Mouse (Mus musculus) right cerebral cortex, postnatal 36 days (tissue): Measurements from ENCODE around the gene Myrip.
"Not testable (repeated sequence)": the region's sequence is repeated elsewhere in the genome, so short reads cannot be mapped to it uniquely, and the experiment has no call there.

ENCODE experiments used
- DNase-seq, 2 experiments: peaks; one replicate each; pipeline ENCODE4 v3.0.0; 2022; ENCODE audit warnings: low spot score in 2 of 2, mixed read lengths in 1 of 2

Myrip gene

DNA sequence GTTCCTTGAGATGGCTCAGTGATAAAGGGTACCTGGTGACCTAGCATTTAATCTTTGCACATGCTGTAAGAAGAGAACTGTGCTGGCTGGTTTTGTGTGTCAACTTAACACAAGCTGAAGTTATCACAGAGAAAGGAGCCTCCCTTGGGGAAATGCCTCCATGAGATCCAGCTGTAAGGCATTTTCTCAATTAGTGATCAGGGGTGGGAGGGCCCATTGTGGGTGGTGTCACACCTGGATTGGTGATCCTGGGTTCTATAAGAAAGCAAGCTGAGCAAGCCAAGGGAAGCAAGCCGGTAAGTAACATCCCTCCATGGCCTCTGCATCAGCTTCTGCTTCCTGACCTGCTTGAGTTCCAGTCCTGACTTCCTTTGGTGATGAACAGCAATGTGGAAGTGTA is at the start of gene Myrip:
Gene Myrip (plus strand): TSS at position 301 of the 400 bp plus-strand sequence.
- DNase-seq, result not testable (repeated sequence)

DNA sequence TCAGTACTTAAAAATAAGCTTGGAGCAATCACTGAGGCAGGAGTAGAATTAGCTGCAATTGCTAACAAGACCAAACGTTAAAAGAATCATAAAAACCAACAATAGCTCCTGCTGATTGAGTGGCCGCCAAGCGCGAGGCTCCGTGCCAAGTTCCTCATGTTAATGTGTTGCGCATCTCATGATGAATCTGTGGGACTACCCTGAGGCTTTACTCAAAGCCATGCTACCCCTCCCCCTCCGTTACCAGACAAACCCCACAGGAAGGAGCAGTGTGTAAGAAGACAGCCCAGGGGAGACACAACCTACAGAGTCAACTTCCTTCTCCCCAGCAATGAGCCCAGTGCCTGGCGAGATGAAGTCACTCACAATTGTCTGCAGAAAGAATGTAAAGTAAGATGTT is 41.5 kb upstream of the Myrip start:
- DNase-seq, result peak; percentile 20 to 38

GRCm38 (mm10) chr9:120263994-120264393 is 37.3 kb upstream of the Myrip start:
- DNase-seq, result peak; percentile 34 to 62

DNA sequence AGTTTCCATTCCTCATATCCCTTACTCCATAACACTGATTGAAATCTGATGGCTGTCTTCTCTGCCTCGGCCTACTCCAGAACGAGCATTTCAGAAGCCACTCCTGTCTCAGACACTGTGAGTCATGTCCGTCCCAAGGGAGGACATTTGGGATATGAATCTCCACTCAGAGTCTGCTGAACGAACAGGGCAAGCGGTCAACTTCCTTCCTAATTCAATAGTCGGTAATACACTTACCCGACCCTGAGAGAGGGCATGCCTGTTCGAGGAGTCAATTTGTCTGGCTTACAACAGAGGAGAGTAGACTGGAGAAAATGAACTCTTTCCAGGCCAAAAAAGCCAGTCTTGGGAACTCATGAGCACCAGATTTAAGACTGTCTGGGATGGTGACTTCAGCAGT is 28.2 kb upstream of the Myrip start:
- no peak for DNase-seq

DNA sequence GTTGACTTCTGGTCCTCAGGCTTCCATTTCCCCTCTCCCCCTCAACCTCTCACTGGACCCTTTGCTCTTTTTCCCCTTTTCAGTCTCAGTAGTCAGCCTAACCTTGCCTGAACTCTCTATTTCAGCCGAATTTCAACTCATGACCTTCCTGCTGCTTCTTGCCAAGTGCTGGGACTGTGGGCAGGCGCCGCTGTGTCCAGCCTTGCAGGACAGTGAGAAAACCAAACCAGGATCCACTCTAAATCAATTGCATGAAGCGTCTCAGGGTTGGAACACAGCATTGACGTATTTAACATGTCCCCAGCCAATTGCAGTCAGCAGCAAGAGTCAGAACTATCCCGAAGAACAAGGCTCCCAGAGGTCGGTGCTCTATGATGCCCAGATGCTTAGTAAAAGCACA is 26.1 kb upstream of the Myrip start:
- no peak for DNase-seq

DNA sequence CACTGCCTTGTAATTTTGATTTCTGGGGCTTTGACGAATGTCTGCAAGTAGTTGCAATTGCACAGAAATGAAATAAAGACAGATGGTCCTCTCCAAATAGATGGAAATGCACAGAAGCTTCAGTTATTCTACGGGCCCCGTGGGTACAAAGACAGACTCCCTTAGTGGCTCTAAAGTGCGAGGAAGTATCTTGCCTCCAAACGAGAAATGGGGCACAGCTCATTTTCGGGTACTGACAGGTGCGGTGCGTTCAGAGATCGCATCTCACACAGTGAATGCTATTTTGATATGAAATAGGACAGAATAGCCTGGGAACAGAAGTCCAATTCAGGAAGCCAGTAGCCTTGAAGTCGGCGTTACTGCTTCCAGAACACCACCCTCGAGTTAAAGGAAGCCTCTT is 20.2 kb upstream of the Myrip start:
- peak; percentile 58 to 85 for DNase-seq

DNA sequence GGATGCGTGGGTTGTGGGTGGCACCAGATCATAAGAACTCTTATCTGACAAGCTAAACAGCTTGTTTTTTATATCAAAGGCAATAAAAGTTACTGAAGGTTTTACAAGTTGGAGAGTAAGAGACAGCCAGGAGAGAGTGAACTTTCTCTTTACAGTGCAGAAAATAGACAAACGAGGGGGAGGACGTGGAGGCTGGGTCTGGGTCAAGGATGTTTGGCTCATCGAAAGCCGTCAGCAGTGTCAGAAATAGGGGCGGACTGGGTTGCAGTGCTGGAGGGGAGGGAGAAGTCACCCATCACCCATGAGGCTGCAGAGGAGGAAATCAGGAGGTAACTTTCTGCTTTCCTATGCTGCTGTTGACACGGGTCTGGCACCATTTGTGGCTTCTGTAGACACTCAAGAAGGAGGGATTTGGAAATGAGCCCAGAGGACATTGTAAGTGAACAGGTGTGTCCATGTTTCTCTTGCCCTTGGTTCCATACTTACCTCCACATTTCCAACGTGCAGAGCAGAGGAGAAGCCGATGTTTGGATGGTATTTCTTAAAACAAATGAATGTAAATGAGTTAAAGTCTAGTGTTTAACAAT is 18.8 kb upstream of the Myrip start:
- no peak for DNase-seq

GRCm38 (mm10) chr9:120283556-120283955 is 17.8 kb upstream of the Myrip start:
- DNase-seq, result peak; percentile 52 to 74

- DNase-seq, result no peak
Measured at GRCm38 (mm10) chr9:120288011-120288410, 13.3 kb upstream of the Myrip start.

DNA sequence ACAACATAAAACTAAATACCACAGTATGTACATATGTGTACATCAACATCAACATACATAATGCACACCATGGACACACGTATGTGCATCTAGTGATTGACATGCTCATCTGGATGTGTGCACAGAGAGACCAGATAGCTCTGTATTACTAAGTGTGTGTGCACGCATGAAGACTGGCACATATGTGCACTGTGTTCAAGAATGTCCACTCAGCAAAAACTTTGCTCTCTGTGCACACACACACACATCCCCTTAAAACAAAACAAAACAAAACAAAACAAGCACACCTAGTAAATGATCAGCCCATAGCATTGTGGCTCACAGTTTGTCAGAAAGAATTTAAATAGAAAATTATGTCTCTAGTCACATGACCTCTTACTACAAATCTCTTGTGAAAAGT is 10.9 kb upstream of the Myrip start:
- DNase-seq, result no peak

DNA sequence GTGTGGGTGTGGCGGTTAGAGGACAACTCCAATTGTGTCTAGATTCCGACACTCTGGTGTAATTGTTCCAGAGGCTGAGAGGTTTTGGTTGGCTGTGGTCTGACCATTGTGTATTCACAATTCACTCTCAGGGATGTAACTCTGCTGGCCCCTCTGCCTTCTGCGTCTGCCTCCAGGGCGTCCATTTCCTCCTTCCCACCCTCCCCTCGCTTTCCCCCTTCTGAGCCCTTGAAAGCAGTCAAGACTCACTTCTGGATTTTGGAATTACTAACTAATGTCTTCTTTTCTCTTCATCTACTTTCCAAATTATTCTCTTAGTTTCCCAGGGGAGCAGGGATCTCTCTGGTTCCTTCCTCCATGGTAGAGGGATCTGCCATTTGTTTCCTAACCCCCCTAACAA is 8.8 kb upstream of the Myrip start:
- DNase-seq, result no peak

GRCm38 (mm10) chr9:120295527-120295926 is 5.8 kb upstream of the Myrip start:
- DNase-seq, result no peak

- no peak for DNase-seq
Measured at GRCm38 (mm10) chr9:120296938-120297337, 4.4 kb upstream of the Myrip start.

GRCm38 (mm10) chr9:120299429-120299828 is 1.9 kb upstream of the Myrip start:
- no peak for DNase-seq

- peak in 1 of 2 experiments; percentile 20 for DNase-seq
Measured at GRCm38 (mm10) chr9:120302980-120303452, 1.7 kb downstream of the Myrip start.

DNA sequence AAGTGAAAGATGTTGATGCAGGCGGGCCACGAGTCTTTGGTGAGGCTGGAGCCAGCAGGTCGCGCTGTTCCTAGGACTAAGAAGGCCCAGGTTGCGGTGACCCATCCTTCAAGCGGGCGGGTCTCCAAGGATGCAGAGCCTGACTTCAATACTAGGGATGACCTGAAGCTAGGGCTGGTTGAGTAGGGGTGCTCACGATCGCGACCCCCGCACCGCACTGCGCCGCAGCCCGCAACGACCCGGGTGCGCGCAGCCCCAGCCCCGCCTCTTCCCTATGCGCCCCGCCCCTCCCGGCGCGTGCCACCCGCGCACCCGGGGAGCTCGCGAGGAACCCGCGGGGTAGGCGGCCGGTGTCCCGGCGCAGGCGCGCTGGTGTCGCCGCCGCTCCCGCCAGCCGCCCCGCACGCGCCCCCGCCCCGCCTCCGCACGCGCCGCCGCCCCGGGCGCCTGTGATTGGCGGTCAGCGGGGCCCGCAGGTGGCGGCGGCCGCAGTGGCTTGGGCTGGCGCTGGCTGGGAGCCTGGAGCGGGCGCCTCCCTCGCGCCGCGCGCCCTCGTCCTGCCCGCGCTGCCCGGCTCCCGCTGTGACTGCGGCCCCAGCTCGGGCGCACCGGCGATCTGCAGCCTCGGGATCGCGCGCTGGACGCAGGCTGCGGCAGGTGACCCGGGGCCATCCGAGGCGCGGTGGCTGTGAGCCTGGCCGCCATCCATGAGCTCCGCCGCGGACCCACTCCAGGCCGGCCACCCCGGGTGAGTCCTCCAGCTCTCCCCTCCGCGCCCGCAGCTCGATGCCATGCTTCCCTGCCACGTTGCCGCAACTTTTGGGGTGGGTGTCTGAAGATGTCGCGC is 2.4 kb downstream of the Myrip start:
- peak; percentile 72 to 74 for DNase-seq

GRCm38 (mm10) chr9:120304300-120305137 is 3.2 kb downstream of the Myrip start:
- peak in 1 of 2 experiments; percentile 36 for DNase-seq

DNA sequence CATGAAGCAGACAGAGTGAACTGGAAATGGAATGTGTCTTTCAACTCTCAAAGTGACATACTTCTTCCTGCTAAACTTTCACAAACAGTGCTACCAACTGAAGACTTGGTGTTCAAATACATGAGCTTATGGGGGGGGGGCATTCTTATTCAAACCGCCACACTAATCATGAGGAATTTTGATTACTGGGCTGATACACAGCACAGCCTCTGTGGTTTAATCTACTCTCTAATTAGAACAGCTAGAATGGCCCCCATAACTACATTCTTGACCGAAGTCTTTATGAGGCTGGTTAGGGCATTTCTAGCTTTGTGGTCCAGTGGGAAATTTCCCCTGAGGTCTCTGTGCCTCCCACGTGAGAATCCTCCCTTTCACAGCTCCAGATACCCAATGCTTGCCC is 13.9 kb downstream of the Myrip start:
- DNase-seq, result no peak

DNA sequence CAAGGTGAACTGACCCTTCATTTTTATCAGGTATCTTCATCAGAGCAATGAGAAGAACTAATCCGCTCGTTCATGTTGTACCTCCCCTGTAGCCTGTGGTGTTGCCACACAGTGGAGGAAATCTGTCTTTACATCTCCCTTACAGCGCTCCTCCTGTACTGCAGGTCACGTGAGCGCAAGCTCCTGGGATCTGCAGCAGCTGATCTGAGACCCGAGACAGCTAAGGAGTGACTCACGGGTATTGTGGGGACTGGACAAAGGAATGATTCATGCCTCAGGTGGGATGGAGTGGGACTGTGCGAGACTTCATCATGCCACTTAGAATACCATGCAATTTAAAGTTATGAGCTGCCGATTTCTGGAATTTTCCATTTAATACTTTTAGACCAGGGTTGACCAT is 17.8 kb downstream of the Myrip start:
- DNase-seq, result peak; percentile 20 to 30

DNA sequence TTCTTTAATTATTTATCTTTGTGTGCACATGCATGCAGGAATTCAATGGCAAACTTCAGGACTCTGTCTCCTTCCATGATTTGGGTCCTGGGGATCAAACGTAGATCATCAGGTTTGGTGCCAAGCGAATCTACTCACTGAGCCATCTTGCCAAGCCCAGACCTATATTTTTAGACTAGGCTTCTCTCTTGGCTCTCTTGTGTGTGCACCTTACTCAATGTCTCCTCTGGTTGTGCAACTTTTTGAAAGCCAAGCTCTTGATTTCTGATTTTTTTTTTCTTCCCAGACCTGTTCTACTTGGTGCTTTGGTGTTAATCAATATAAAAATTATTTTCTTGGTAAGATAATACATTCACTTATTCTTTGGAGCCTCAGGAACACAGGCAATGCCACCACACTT is 19.3 kb downstream of the Myrip start:
- DNase-seq, result no peak

- peak; percentile 35 for DNase-seq
Measured at GRCm38 (mm10) chr9:120322702-120323426, 21.6 kb downstream of the Myrip start.

GRCm38 (mm10) chr9:120331048-120331447 is 29.7 kb downstream of the Myrip start:
- DNase-seq, result not testable (repeated sequence)
